Mouse (Mus musculus): ENCODE results near the gene Rab4a. TPM values are rescaled to one million over a fixed set of nuclear protein-coding genes. Genes with fewer than 3 reads are reported as not detected.

Rab4a gene
- polyA plus RNA-seq, 1 experiment: 111 TPM

GRCm38 (mm10) chr8:123845114-123845513 is 39.3 kb downstream of the Rab4a start:
- H3K4me1 ChIP-seq (ENCODE audit: control insufficient read depth, insufficient read depth, low read length): peaks cover 23% of the 10 kb centered on the region
- H3K4me3 ChIP-seq (replicated peaks; ENCODE audit: insufficient read depth, low read depth, low read length): no peak overlapping the region
- no peak for DNase-seq
- H3K27ac ChIP-seq (ENCODE audit: insufficient read depth, low read length): no peak overlapping the region
- WGBS: 77% methylated on average over 13 of the region's 13 CpGs
- H3K27me3 ChIP-seq (ENCODE audit: control insufficient read depth, insufficient read depth, low read length): no peaks in the 10 kb centered on the region
- TF ChIP-seq CTCF (IDR thresholded peaks at IDR 0.05; ENCODE audit: borderline replicate concordance, insufficient read depth, low read depth, low read length): no peak
- no peak for TF ChIP-seq POLR2A (IDR thresholded peaks at IDR 0.05; ENCODE audit: borderline replicate concordance, insufficient read depth, low read length)

DNA sequence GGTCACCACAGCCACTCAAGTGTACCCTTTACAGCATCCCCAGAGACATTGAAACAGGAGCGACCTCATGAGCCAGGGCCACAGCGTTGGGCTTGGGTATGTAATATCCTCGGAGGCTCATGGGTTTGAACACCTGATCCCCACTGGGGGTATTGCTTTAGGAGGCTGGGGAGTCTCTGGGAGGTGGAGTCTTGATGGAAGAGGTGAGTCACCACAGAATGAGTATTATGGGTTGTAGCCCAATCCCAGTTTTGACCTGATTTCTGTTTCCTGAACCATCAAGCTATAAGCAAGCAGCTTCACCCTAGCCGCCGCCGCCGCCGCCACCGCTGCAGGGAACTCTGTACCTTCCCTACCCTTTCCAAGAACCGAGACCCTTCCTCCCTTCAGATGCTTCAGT is 40.2 kb downstream of the Rab4a start:
- TF ChIP-seq POLR2A (IDR thresholded peaks at IDR 0.05; ENCODE audit: borderline replicate concordance, insufficient read depth, low read length) (no peak), CTCF (IDR thresholded peaks at IDR 0.05; ENCODE audit: borderline replicate concordance, insufficient read depth, low read depth, low read length) (no peak)
- peak; percentile 46 to 62 for DNase-seq
- H3K27ac ChIP-seq (ENCODE audit: insufficient read depth, low read length): no peak overlapping the region
- no peaks in the 10 kb centered on the region for H3K27me3 ChIP-seq (ENCODE audit: control insufficient read depth, insufficient read depth, low read length)
- WGBS: 85% methylated on average over 10 of the region's 10 CpGs
- peaks cover 23% of the 10 kb centered on the region for H3K4me1 ChIP-seq (ENCODE audit: control insufficient read depth, insufficient read depth, low read length)
- H3K4me3 ChIP-seq (replicated peaks; ENCODE audit: insufficient read depth, low read depth, low read length): no peak overlapping the region

DNA sequence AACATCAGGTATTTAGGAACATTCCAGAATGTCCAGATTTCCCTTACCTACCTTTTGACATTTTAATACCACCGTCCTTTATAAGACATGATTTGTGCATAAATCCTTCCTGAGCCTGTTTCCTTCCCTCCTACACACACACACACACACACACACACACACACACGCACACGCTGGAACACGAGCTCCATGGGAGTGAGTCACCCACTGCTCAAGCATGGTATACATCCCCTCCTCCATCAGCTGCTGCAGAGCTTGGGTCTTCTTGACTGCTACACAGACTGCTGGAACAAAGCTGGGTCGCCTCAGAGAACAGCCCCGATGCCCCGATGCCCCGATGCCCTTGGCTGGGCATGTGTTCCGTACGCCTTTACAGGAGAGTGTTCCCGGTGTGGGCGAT is 40.7 kb downstream of the Rab4a start:
- 76% methylated on average over 12 of the region's 12 CpGs for WGBS
- no peak for DNase-seq
- Histone ChIP-seq H3K4me1 (ENCODE audit: control insufficient read depth, insufficient read depth, low read length) (peaks cover 26% of the 10 kb centered on the region), H3K4me3 (replicated peaks; ENCODE audit: insufficient read depth, low read depth, low read length) (no peak overlapping the region), H3K27ac (ENCODE audit: insufficient read depth, low read length) (0 out of 2 replicates have a peak overlapping the region, but pooled peaks have one; percentile 41), H3K27me3 (ENCODE audit: control insufficient read depth, insufficient read depth, low read length) (no peaks in the 10 kb centered on the region)
- TF ChIP-seq CTCF (IDR thresholded peaks at IDR 0.05; ENCODE audit: borderline replicate concordance, insufficient read depth, low read depth, low read length) (no peak), POLR2A (IDR thresholded peaks at IDR 0.05; ENCODE audit: borderline replicate concordance, insufficient read depth, low read length) (no peak)

- H3K27ac ChIP-seq (ENCODE audit: insufficient read depth, low read length): peak overlapping the region; percentile 41; the same call in 1 of the 2 replicates
- peaks cover 32% of the 10 kb centered on the region for H3K4me1 ChIP-seq (ENCODE audit: control insufficient read depth, insufficient read depth, low read length)
- H3K27me3 ChIP-seq (ENCODE audit: control insufficient read depth, insufficient read depth, low read length): no peaks in the 10 kb centered on the region
- peak; percentile 63 to 79 for DNase-seq
- 9% methylated on average over 3 of the region's 3 CpGs for WGBS
- TF ChIP-seq CTCF (IDR thresholded peaks at IDR 0.05; ENCODE audit: borderline replicate concordance, insufficient read depth, low read depth, low read length): no peak
- TF ChIP-seq POLR2A (IDR thresholded peaks at IDR 0.05; ENCODE audit: borderline replicate concordance, insufficient read depth, low read length): no peak
- no peak overlapping the region for H3K4me3 ChIP-seq (replicated peaks; ENCODE audit: insufficient read depth, low read depth, low read length)
These were observed 41.8 kb downstream of the Rab4a start for GRCm38 (mm10) chr8:123847546-123847945.

DNA sequence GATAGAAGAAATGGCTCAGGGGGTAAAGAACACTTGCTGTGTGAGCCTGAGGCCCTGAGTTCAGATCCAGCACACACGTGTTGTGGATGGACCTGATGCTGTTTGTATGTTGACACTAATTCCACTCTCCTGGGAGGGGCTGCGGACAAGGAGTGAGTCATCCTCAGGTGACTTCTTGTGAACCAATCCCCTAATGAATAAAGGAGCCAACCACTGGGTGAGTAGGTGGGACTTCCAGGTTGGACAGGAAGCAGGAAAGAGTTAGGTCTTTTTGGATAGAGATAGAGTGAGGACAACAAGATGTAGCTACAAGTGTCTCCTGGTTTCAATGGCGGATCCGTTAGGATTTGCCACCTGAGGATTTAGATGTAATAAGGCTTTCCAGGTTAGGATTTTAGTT is 43.6 kb downstream of the Rab4a start:
- no peaks in the 10 kb centered on the region for H3K27me3 ChIP-seq (ENCODE audit: control insufficient read depth, insufficient read depth, low read length)
- H3K27ac ChIP-seq (ENCODE audit: insufficient read depth, low read length): no peak overlapping the region
- no peak for TF ChIP-seq POLR2A (IDR thresholded peaks at IDR 0.05; ENCODE audit: borderline replicate concordance, insufficient read depth, low read length)
- no peak for TF ChIP-seq CTCF (IDR thresholded peaks at IDR 0.05; ENCODE audit: borderline replicate concordance, insufficient read depth, low read depth, low read length)
- 88% methylated on average over 4 of the region's 4 CpGs for WGBS
- DNase-seq: no peak
- H3K4me1 ChIP-seq (ENCODE audit: control insufficient read depth, insufficient read depth, low read length): peaks cover 32% of the 10 kb centered on the region
- H3K4me3 ChIP-seq (replicated peaks; ENCODE audit: insufficient read depth, low read depth, low read length): no peak overlapping the region

GRCm38 (mm10) chr8:123851590-123851989 is 45.8 kb downstream of the Rab4a start:
- peak; percentile 51 to 71 for DNase-seq
- no peak for TF ChIP-seq CTCF (IDR thresholded peaks at IDR 0.05; ENCODE audit: borderline replicate concordance, insufficient read depth, low read depth, low read length)
- TF ChIP-seq POLR2A (IDR thresholded peaks at IDR 0.05; ENCODE audit: borderline replicate concordance, insufficient read depth, low read length): no peak
- WGBS: 11% methylated on average over 5 of the region's 5 CpGs
- no peak overlapping the region for H3K4me3 ChIP-seq (replicated peaks; ENCODE audit: insufficient read depth, low read depth, low read length)
- H3K27ac ChIP-seq (ENCODE audit: insufficient read depth, low read length): 0 out of 2 replicates have a peak overlapping the region, but pooled peaks have one; percentile 39
- no peaks in the 10 kb centered on the region for H3K27me3 ChIP-seq (ENCODE audit: control insufficient read depth, insufficient read depth, low read length)
- H3K4me1 ChIP-seq (ENCODE audit: control insufficient read depth, insufficient read depth, low read length): peaks cover 24% of the 10 kb centered on the region

- H3K4me3 ChIP-seq (replicated peaks; ENCODE audit: insufficient read depth, low read depth, low read length): no peak overlapping the region
- no peak for TF ChIP-seq POLR2A (IDR thresholded peaks at IDR 0.05; ENCODE audit: borderline replicate concordance, insufficient read depth, low read length)
- no peaks in the 10 kb centered on the region for H3K27me3 ChIP-seq (ENCODE audit: control insufficient read depth, insufficient read depth, low read length)
- no peak overlapping the region for H3K27ac ChIP-seq (ENCODE audit: insufficient read depth, low read length)
- no peak for DNase-seq
- 71% methylated on average over 1 of the region's 1 CpGs for WGBS
- H3K4me1 ChIP-seq (ENCODE audit: control insufficient read depth, insufficient read depth, low read length): peaks cover 16% of the 10 kb centered on the region
These were observed 48.5 kb downstream of the Rab4a start for GRCm38 (mm10) chr8:123854252-123854651.

DNA sequence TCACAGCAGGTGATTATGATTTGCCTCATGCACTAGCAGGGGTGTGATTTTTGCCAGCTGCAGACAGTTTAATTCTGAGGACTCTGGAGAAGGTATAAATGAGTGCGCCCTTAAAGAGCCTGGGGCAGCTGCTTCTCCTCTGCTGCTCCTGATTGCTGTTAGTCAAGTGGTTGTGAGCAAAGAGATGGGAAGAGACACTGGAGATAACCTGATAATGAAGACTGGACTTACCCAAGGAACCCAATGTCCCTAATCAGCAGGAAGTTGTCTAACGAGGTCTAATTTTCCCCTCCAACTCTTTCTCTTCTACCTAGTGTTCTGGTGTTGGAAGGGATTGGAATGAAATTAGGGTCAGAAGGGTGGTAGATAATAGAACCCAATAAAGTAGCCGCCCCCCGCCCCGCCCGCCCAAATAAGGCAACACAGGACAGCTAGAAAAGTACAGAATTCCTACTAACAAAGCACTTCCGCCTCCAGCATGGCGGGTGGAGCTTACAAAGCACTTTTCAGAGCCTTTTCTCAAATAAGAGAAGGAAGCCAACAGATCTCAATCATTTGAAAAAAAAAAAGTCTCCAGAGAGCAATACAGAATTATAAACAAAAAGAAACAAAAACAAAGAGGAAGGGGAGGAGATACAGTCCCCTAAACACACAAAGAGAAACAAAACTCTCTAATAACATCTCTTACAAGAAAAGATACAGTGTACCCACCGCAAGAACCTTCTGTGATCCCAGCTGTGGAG is 49.1 kb downstream of the Rab4a start:
- Histone ChIP-seq H3K4me3 (replicated peaks; ENCODE audit: insufficient read depth, low read depth, low read length) (no peak overlapping the region), H3K4me1 (ENCODE audit: control insufficient read depth, insufficient read depth, low read length) (peaks cover 16% of the 10 kb centered on the region), H3K27me3 (ENCODE audit: control insufficient read depth, insufficient read depth, low read length) (no peaks in the 10 kb centered on the region), H3K27ac (ENCODE audit: insufficient read depth, low read length) (no peak overlapping the region)
- no peak for TF ChIP-seq CTCF (IDR thresholded peaks at IDR 0.05; ENCODE audit: borderline replicate concordance, insufficient read depth, low read depth, low read length)
- no peak for TF ChIP-seq POLR2A (IDR thresholded peaks at IDR 0.05; ENCODE audit: borderline replicate concordance, insufficient read depth, low read length)
- peak in 1 of 2 experiments; percentile 5 for DNase-seq
- 95% methylated on average over 9 of the region's 9 CpGs for WGBS
